Mouse (Mus musculus): ENCODE results near the gene Sfxn5. TPM values are rescaled to one million over a fixed set of nuclear protein-coding genes. Genes with fewer than 3 reads are reported as not detected.

The Sfxn5 gene
- 1.2 and 1.3 TPM in 2 replicates for polyA plus RNA-seq (2012; rRNA removed)

DNA sequence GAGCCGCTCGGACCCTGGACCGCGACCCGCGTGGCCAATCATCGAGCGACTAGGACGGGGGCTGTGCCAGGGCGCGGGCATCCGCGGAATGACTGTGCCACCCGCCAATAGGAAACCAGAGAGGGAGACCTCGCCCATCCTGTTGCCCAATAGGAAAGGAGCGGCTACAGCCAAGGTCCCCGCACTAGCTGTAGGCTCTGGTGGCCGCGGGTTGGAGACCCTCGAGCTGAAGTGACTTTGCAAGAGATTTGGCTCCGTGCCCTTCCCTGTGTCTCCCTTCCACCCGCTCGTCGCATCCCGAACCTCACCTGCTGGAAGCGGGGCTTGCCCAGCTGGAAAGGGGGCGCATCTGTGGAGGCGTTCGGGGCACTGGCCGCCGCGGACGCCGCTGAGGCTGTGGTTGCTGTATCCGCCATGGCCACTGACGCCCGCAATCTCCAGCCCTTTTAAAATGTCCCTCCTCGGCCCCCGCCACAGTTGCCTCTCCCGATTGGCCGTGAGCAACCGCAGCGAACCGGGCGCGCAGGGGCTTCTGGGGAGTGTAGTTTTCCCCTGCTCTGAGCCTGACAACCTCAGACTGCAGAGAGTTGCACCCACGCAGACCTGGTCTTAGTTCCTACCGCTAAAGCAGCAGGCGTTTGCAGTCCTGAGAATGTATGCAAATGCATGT, at the start of gene Sfxn5:
Gene Sfxn5 (minus strand): TSS at position 423 of the 670 bp plus-strand sequence.
- peak; percentile 73 for DNase-seq (ENCODE audit: low read depth, low spot score)
- under 1% methylated on average over 49 of the region's 49 CpGs for WGBS

DNA sequence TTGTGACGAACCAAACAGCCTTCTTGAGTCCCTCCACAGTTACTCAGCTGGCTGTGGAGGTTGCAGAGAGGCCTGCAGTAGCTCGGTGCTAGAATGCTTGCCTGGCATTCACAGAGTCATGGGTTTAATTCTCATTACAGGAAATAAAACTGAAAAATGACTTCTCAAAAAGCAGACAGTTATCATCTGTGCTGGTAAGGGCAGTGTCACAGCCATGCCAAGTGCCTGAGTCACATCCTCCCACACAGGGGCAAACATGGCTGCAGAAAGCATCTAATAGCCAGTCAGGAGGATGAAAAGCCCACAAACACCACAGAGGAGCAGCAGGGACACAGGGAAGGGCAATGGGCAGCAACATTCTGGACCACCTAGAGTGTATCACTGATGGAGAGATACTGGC, 49.6 kb upstream of the Sfxn5 start:
- WGBS, result 80% methylated on average over 2 of the region's 2 CpGs

DNA sequence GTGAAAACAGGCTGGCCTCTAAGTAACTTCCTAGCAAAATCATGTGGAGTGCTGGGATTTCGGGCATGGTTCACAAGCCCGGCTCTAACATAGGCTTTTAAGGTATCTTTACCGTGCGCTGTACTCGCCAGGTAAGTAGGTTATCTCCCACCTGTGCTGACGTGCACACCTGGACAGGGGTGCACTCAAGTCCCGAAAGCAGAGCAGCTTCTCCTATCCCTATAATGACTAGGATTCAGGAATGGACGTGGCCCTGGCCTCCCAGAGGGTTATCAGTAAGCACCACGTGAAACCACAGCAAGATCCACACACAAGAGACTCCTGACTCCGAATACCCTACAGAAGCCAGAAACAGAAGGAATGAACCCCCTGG, 48.4 kb upstream of the Sfxn5 start:
- WGBS, result 88% methylated on average over 10 of the region's 10 CpGs
- DNase-seq (ENCODE audit: low read depth, low spot score), result no peak

More for the DNA sequence above, 49.6 kb upstream of the Sfxn5 start:
- DNase-seq (ENCODE audit: low read depth, low spot score), result no peak

DNA sequence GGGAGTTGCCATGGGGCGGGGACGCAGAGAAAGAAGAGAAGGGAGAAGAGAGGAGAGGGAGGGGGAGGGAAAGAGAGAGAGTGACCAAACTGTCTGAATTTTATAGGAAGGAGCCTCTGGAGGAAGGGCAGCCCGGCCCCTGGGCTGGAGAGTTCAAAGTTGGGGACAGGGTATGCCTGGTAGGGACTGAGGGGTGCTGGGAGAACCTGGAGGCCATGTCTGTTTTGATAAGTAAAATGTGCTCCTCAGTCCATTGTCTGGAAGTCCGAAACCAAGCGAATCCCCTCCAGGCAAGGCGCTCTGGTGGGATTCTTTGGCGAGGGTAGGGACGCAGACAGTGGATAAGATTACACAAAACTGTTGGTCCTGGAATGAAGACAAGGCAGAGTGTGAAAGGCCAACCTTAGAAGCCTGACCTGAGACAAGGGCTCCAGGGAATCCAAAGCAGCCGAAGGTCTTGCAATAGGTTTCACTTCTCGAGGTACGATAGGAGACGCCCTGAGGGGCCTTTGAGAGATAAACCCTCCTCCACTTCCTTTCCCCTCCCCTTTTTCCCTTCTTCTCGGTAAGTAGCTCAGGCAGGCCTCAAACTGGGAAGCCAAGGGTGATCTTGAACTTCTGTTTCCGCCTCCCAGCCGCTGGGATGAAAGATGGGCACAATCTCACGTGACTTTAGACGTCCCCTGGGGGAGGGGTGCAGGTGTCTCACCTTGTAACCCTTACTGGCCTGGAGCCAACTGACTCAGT, 47.9 kb upstream of the Sfxn5 start:
- no peak for DNase-seq (ENCODE audit: low read depth, low spot score)
- WGBS, result 55% methylated on average over 17 of the region's 17 CpGs

DNA sequence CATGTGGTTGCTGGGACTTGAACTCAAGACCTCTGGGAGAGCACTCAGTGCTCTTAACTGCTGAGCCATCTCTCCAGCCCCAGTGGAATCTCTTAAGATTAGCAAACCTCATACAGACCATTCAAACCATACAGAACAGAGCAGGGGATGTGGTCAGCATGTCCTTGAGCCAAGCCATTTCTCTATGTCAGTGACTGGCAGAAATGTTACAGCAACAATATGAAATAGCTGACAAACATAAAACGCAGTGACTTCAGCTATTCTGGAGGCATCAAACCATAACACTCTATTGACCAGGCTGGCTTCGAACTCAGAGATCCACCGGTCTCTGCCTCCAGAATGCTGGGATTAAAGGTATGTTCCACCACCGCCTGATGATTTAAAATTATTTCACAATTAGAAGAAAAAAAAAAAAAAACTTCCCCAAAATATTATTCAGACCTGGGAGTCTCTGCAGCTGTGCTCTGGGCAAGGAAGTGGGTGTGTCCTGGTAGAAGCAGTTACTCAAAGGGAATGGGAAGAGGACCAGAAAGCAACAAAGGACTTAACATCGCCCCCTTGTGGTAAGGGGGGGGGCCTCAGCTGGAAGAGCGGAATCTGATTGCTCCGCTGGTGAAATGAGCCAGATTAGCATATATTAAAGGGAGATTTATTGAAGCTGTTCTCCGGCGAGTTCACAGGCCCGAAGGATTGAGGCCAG, 47.1 kb upstream of the Sfxn5 start:
- DNase-seq (ENCODE audit: low read depth, low spot score), result peak; percentile 64
- 26% methylated on average over 10 of the region's 10 CpGs for WGBS

DNA sequence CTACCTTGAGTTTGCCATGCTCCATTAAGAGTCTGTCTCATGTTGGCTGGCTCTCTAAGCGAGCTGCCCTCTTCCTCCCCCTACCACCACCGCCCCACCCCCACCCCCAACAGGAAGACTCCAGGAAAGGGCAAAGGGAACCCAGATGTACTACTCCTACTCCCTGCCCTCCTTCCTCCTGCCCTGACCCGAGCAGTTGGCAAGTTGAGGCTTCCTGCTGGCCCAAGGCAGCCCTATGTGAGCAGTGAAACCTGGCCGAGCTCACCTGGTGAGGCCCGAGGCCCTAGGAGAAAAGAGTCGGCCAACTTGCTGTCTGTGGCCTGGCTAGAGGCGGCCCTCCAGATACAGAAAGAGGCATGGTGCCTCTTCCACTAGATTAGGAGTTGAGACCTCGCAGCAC, 45.4 kb upstream of the Sfxn5 start:
- no peak for DNase-seq (ENCODE audit: low read depth, low spot score)
- 69% methylated on average over 8 of the region's 8 CpGs for WGBS

DNA sequence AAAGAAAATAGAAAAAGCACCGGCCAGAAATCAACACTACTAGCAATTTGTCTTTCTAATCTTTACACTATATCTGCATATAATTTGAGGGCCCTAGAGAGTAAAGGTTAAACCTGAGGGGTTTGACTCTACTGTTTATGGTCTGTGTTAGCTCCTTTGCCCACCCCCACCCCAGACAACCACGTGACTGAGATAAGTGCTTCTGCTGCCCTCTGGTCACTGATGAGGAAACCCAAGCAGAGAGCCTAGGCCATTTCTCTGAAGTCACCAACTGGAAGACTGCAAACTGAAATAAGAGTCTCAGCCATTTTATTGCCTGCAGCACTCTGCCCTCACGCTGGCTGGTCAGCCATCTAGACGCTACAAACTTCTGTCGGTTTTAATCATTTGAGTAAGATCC, 44.7 kb upstream of the Sfxn5 start:
- DNase-seq (ENCODE audit: low read depth, low spot score), result no peak
- WGBS, result 61% methylated on average over 5 of the region's 5 CpGs

DNA sequence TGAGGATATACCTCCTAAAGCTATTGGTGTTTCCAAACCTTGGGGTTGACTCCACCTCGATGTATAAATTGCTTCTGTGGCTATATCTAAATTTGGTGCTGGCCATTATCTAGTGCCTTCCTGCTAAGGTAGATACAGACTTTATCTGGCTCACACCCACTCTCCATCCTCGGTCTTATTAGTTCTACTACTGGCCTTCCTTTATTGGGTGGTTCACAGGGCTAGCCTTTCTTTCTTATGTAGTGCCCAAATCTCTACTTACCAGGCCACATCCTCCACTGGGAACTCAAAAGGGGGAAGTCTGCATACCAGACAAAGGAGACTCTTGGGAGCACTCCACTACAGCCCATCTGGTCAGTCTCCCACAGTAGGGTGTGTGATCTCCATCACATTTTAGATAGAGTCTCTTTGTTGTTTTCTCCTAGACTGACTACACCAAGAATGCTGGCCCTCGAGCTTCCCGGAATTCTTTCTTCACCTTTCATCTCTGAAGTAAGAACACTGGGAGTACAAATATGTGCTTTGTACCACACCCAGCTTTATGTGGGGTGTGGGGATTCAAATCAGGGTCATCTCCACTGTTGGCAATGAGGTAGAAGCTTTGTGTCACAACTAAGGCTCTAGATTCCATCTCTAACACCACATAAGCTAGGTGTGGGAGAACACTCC, 44.0 kb upstream of the Sfxn5 start:
- 55% methylated on average over 4 of the region's 4 CpGs for WGBS
- DNase-seq (ENCODE audit: low read depth, low spot score), result no peak

DNA sequence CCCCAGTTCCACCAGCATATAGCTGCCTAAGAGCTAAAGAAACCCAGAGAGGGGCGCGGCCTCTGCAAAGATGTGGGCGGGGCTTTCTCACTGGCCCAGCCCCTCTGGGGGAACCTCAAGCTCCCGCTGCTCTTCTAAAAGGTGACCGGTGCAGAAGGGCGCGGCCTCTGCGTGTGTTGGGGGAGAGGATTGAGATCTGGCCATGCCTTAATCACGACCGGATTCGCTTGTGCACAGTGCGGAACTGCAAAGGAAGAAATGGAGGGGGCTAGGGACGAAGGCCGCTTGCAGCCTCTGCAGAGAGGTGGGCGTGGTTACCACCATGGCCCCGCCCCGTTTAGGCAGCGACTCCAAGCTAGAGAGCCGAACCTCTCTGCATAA, 41.5 kb upstream of the Sfxn5 start:
- under 1% methylated on average over 19 of the region's 19 CpGs for WGBS
- peak; percentile 87 for DNase-seq (ENCODE audit: low read depth, low spot score)

DNA sequence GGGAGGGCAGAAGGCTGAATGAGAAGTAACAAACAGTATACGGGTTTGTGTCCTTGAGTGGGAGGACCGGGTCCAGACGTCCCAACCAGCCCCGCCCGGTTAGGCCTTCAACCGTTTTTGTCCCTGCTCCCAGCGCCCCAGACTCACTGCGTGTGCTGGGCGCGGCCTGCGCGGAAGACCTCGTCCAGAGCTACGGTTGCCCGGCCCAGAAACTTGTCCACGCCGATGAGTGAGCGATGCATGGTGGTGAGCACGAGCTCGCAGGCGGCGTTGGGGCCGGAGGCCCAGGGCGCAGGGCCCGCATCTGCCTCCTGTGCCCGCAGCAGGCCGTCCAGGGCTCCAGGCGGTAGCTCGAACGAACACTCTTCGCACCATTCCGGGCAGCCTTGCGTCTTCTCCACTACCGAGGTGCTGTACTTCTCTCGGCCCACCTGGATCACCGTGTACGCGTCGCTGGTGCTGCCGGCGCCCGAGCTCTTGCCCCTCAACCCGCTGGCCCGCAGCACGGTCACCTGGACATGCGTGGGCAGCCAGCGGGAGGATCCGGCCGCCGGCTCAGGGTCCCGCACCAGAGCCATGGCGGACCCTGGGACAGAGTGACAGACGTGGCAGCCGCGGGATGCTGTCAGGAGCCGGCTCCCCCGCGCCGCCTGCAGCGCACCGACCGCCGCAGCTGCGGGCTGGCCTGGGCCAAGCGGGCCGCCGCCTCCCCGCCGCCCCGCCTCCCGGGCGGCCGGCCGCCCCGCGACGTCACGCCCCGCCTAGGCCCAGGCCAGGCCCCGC, 40.9 kb upstream of the Sfxn5 start, which contains the start of gene Rab11fip5:
Gene Rab11fip5 (minus strand): TSS at position 684 of the 783 bp plus-strand sequence.
- DNase-seq (ENCODE audit: low read depth, low spot score), result no peak
- WGBS, result 4% methylated on average over 72 of the region's 80 CpGs

DNA sequence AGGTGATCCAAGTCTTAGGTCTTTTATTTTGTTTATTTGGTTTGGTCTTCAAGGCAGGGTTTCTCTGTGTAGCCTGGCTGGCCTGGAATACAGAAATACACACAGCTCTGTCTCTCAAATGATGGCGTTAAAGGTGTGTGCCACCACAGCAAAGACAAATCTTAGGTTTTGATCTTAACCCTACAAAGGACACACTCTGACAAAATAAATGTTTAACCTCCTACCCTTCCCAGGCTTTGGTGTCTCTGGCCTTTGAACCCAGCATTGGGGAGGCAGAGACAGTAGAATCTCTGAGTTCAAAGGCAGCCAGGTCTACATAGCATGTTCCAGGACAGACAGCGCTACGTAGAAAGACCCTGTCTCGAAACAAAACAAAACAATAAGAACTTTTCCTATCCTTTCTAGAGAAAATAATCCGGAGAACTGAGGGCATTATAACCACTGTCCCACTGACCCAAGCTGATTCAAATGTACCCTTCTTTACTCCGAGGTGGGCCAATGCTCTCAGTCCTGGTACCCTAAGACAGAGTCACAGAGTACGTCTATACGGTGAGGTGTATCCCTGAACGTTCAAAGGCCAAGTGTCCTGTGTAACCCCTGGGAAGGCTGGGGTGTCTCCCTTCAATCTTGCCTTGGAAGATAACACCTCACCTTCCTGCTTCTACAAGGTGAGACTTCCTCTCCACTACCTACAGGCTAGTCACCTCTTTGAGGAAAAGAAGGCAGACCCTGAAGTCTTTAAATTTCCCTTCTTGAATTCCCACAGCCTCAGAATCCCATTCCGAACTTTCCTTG, 40.0 kb upstream of the Sfxn5 start:
- no peak for DNase-seq (ENCODE audit: low read depth, low spot score)
- WGBS, result 86% methylated on average over 10 of the region's 10 CpGs

DNA sequence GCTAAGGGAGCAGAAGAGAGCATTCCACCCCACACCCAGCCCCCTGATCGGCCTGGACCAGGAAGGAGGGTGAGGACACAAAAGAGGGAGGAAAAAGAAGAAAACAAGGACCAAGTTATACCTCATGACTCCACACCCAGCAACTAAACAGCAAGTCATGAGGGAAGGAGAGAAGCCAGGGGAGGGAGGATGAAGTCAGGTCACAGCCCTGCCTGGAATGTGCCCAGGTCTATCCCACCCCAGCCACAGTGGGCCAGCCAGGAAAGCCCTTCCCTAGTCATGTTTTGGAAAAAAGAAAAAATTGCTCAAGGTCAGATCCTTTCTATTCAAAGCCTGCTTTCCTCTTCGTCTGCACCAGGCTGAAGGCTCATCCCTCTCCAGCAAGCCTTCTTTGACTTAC, 39.3 kb upstream of the Sfxn5 start:
- 70% methylated on average over 2 of the region's 2 CpGs for WGBS
- no peak for DNase-seq (ENCODE audit: low read depth, low spot score)

DNA sequence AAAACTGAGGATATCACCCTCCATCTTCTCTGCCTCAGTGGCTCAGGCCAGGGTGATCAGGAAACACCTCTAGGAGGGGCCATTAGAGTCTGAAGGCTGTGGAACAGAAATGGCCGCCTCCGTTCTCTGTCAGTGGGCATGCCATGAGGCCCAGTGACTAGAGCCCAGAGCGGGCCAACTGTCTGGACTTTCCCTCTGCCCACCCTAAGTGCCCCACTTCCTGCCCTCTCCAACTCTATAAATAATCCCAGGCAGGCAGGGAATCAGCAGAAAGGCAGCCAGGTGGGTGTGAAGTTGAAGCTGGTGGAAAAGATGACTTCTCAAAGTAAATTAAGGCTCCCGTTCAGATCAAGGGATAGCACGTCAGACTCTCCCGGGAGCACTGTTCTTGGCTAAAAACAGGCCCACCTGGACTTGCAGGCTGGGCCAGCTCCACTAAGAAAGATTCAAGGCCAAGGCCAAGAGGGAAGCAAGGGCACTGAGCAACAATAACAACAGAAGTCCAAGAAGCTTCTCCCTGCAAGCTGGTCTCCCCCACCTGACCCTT, 38.7 kb upstream of the Sfxn5 start:
- DNase-seq (ENCODE audit: low read depth, low spot score), result no peak
- 71% methylated on average over 6 of the region's 6 CpGs for WGBS

DNA sequence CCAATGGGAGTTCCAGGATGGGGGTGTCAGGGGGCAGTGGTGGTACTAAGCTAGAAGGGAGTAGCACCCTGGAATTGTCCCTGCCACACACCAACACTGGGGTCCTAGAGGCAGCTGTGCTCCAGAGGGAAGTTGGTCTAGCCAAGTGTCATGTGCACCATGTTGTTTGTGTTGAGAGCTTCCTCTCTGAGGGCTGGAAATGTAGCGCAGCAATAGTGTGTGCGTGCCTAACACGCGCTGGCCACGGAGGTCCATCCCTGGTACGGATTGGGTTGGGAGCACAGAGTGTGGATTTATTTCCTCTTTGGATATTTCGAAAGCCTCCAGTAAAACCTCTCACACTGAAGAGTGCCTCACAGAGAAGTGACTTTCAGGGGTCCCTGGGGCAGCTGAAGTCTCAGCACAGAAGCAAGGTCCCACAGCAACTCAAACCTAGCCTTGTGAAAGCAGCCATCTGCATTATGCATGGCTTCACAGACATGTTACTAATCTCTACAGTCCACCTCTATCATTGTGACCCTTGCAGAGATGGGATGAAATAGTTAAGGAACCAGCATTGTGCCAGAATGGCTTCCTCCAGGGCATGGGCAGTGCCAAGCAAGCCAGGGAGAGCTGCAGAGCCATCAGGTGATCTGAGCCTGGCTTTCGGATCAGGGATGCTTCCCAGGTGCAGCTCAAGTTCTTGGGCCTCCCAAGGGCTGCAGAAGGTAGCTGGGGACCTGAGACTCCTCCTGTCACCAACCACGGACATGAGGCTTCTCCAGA, 37.6 kb upstream of the Sfxn5 start:
- DNase-seq (ENCODE audit: low read depth, low spot score), result no peak
- WGBS, result 87% methylated on average over 9 of the region's 9 CpGs

DNA sequence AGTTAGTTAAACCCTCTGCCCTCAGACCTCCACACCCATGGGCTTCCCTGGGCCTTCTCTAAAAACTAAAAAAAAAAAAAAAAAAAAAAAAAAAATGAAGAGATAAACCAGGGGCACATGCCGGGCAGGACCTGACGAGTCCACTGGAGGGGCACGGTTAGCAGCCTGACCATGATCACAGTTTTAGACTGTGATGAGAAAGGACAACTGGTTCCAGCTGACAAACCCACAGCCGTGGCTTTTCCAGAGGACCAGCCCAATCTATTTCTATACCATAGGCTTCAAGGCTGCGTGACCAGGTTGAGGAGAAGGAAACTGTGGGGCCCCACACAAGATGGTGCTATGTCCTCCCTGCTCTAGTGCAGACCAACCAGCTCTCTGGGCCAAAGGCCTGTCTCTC, 36.8 kb upstream of the Sfxn5 start:
- DNase-seq (ENCODE audit: low read depth, low spot score), result no peak
- WGBS, result 92% methylated on average over 5 of the region's 5 CpGs

DNA sequence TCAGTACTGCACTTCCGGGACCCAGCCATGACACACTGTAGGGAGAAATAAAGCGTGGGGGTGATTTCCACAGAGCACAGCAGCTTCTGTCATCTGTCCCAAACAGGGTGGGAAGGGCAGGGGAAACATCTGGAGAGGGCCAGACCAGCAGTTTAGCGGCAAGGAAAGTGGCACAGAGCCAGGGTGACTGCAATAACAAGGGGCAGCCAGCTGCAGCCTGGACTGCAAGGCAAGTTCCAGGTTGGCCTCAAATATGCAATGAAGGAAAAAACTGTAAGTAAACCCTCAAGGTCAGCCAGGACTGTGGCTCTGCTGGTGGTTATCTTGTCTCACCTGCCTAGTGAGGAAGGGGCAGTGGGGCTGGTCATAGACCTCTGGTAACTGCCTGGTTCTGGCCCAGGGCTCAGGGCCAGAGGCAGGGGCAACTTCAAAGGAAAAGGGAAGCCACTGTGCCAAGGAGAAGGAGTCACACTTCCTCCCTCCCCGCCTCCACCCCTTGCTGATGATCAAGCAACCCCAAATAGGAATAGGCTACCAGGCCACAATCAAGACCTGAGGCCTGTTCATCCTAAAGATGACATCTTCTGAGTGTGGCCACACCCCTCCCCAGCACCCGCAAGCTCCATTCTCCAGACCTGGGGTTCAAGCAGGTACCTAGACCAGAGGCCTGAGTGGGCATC, 36.1 kb upstream of the Sfxn5 start:
- WGBS, result 39% methylated on average over 5 of the region's 5 CpGs
- DNase-seq (ENCODE audit: low read depth, low spot score), result no peak

DNA sequence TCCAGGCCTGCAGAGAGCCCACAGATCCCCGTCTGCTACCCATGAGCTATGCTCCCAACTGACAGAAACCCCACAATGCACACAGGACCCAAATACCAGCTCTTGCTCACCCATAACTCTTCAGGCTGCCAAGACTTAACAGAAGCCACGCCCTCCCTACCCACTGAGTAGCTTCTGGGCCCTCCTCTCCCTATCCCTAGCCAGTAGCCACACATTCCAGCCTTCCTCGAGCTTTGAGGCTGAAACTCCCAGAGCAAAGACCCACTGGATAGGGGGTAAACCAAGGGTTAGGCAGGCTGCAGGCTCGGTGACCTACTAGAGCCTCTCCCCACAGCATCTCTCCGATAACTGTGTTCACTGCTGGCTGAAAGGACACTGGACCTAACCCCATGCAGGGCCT, 35.5 kb upstream of the Sfxn5 start:
- 62% methylated on average over 5 of the region's 5 CpGs for WGBS
- no peak for DNase-seq (ENCODE audit: low read depth, low spot score)

All from large intestine, adult 2 months (tissue).